Mouse (Mus musculus) CH12.LX (cell line): ENCODE measurements at regions not wholly inside any gene's neighbourhood (a gene's known extent, or its start where the extent isn't known, plus 50 kb on each side); places are given as distances from the start of the nearest gene placed in this dataset.

Experiments used
- DNase-seq: peaks from one replicate; pipeline ENCODE4 v3.0.0-alpha.2; 2013; ENCODE audit errors: extremely low read depth
- H3K27ac ChIP-seq: 2 replicates; pipeline ENCODE4 v1.5.1; 2012; ENCODE audit warnings: low read depth, mild to moderate bottlenecking, control low read depth, moderate library complexity; ENCODE audit not compliant: insufficient read depth
- H3K27me3 ChIP-seq: replicated peaks from 2 replicates; pipeline ENCODE3; 2012; ENCODE audit warnings: inconsistent platforms
- H3K36me3 ChIP-seq, 2 experiments: replicated peaks in 1 of 2; 2 replicates each; pipeline versions ENCODE3 to v1.6.1; 2012; ENCODE audit warnings: inconsistent platforms in 1 of 2, low read length in 1 of 2, mild to moderate bottlenecking in 1 of 2, mixed read lengths in 1 of 2, moderate library complexity in 1 of 2; ENCODE audit not compliant: control insufficient read depth in 1 of 2, insufficient read depth in 1 of 2
- H3K4me1 ChIP-seq, 2 experiments: 2 replicates each; pipeline ENCODE4 v1.6.1; 2012; ENCODE audit warnings: inconsistent platforms in 1 of 2, moderate library complexity in 1 of 2; ENCODE audit not compliant: insufficient read depth in 2 of 2, control insufficient read depth in 1 of 2
- H3K4me2 ChIP-seq: 2 replicates; pipeline ENCODE4 v1.6.1; 2012; ENCODE audit warnings: low read depth, mild to moderate bottlenecking, control low read depth; ENCODE audit not compliant: poor library complexity, insufficient read depth, severe bottlenecking
- H3K4me3 ChIP-seq, 3 experiments: fragments of 150-350 bp in 1 of 3; sonication (generic) in 1 of 3; replicated peaks in 1 of 3; 2 replicates each; pipeline versions ENCODE3 to v1.5.1; 2011 to 2012; ENCODE audit warnings: low read depth in 2 of 3, low read length in 2 of 3, mild to moderate bottlenecking in 2 of 3, moderate library complexity in 2 of 3, control low read depth in 1 of 3, improper control_type of control experiment in 1 of 3, inconsistent platforms in 1 of 3, mixed read lengths in 1 of 3; ENCODE audit not compliant: poor library complexity in 1 of 3
- H3K79me2 ChIP-seq: replicated peaks from 2 replicates; pipeline ENCODE4 v1.6.1; 2012; ENCODE audit warnings: mild to moderate bottlenecking, moderate library complexity; ENCODE audit not compliant: control insufficient read depth, poor library complexity, insufficient read depth, severe bottlenecking; ENCODE audit errors: extremely low read depth
- H3K9ac ChIP-seq: 2 replicates; pipeline ENCODE4 v1.6.1; 2012; ENCODE audit warnings: low read depth, mild to moderate bottlenecking, control low read depth, moderate library complexity; ENCODE audit not compliant: insufficient read depth
- H3K9me3 ChIP-seq: replicated peaks from 2 replicates; pipeline ENCODE3; 2012; ENCODE audit warnings: low read length, inconsistent platforms, mixed read lengths
- BHLHE40 ChIP-seq: IDR thresholded peaks from 2 replicates; pipeline ENCODE4 v1.6.1; 2011; ENCODE audit warnings: mild to moderate bottlenecking, low read depth, low read length, improper control_type of control experiment
- ELF1 ChIP-seq: IDR thresholded peaks from 2 replicates; pipeline ENCODE4 v1.6.1; 2014; ENCODE audit warnings: low read depth, mild to moderate bottlenecking, inconsistent platforms, low read length, improper control_type of control experiment
- EP300 ChIP-seq: IDR thresholded peaks from 2 replicates; pipeline ENCODE4 v1.6.1; 2011; ENCODE audit warnings: low read length, improper control_type of control experiment
- ETS1 ChIP-seq: conservative IDR thresholded peaks from 2 replicates; pipeline ENCODE4 v1.6.1; 2012; ENCODE audit warnings: low read depth, mild to moderate bottlenecking, inconsistent platforms, low read length, improper control_type of control experiment, moderate library complexity
- JUND ChIP-seq: conservative IDR thresholded peaks from 2 replicates; pipeline ENCODE4 v1.6.1; 2011; ENCODE audit warnings: low read depth, low read length, improper control_type of control experiment
- MAFK ChIP-seq: IDR thresholded peaks from 2 replicates; pipeline ENCODE4 v1.6.1; 2011; ENCODE audit warnings: low read length, improper control_type of control experiment; ENCODE audit not compliant: insufficient replicate concordance
- MAZ ChIP-seq: IDR thresholded peaks from 2 replicates; pipeline ENCODE4 v1.6.1; 2012; ENCODE audit warnings: low read depth, mild to moderate bottlenecking, inconsistent platforms, low read length, improper control_type of control experiment, moderate library complexity
- MYC ChIP-seq: IDR thresholded peaks from 2 replicates; pipeline ENCODE4 v1.6.1; 2011; ENCODE audit warnings: low read depth, mild to moderate bottlenecking, improper control_type of control experiment, low read length
- NRF1 ChIP-seq: IDR thresholded peaks from 2 replicates; pipeline ENCODE4 v1.6.1; 2014; ENCODE audit warnings: low read depth, mild to moderate bottlenecking, inconsistent platforms, low read length, improper control_type of control experiment, moderate library complexity
- POLR2A ChIP-seq: IDR thresholded peaks from 2 replicates; pipeline ENCODE4 v1.6.1; 2011; ENCODE audit warnings: low read depth, mild to moderate bottlenecking, improper control_type of control experiment, low read length
- TBP ChIP-seq: conservative IDR thresholded peaks from 2 replicates; pipeline ENCODE4 v1.6.1; 2011; ENCODE audit warnings: low read depth, low read length, improper control_type of control experiment
- USF2 ChIP-seq: conservative IDR thresholded peaks from 2 replicates; pipeline ENCODE4 v1.6.1; 2011; ENCODE audit warnings: low read depth, low read length, improper control_type of control experiment
- ZMIZ1 ChIP-seq: IDR thresholded peaks from 2 replicates; pipeline ENCODE4 v1.6.1; 2012; ENCODE audit warnings: low read depth, mild to moderate bottlenecking, inconsistent platforms, low read length, improper control_type of control experiment
- dilution Hi-C: fragments of 300-500 bp; cut with MboI; formaldehyde crosslinking; loops from 2 replicates; pipeline ENCODE4 v1.14.3; 2020; ENCODE audit warnings: low sequenced_read_pairs; ENCODE audit not compliant: extremely low pct_unique_long_range_greater_than_20kb, extremely low pct_ligation_motif_present
- in situ Hi-C: fragments of 300-500 bp; cut with MboI; formaldehyde crosslinking; loops from 3 replicates; pipeline ENCODE4 v1.14.3; 2019; ENCODE audit warnings: low sequenced_read_pairs, low pct_ligation_motif_present, low pct_unique_long_range_greater_than_20kb, mixed read lengths

GRCm38 (mm10) chr13:53584504-53585130 lies 111.7 kb upstream of the Msx2 start:
- Histone ChIP-seq H3K4me1 (no peaks in the 10 kb centered on the region), H3K27ac (no peak overlapping the region), H3K36me3 (no peaks in the 10 kb centered on the region), H3K9ac (no peak overlapping the region), H3K4me3 (no peak overlapping the region), H3K9me3 (peaks cover 12% of the 10 kb centered on the region), H3K79me2 (no peaks in the 10 kb centered on the region), H3K4me2 (no peak overlapping the region), H3K27me3 (peaks cover 61% of the 10 kb centered on the region)
- peak; percentile 40; the same call in 1 of the 2 replicates for TF ChIP-seq MAFK
- TF ChIP-seq ELF1 = no peak
- TF ChIP-seq NRF1 = no peak
- dilution Hi-C loops (no loop called here), in situ Hi-C loops (no loop called here)
- no peak for DNase-seq

GRCm38 (mm10) chr13:53553876-53554577 lies 81.2 kb upstream of the Msx2 start:
- Histone ChIP-seq H3K4me3 (no peak overlapping the region), H3K79me2 (no peaks in the 10 kb centered on the region), H3K27ac (no peak overlapping the region), H3K9ac (no peak overlapping the region), H3K36me3 (no peaks in the 10 kb centered on the region), H3K4me2 (no peak overlapping the region), H3K9me3 (no peaks in the 10 kb centered on the region), H3K4me1 (peaks cover 0 to 4% of the 10 kb centered on the region in 2 experiments; a peak in 2 of 4 replicates), H3K27me3 (peaks cover 71% of the 10 kb centered on the region)
- in situ Hi-C loops (no loop called here), dilution Hi-C loops (no loop called here)
- no peak for DNase-seq
- no peak for TF ChIP-seq ETS1
- TF ChIP-seq ZMIZ1 = no peak

- dilution Hi-C loops (no loop called here), in situ Hi-C loops (no loop called here)
- H3K9ac ChIP-seq = no peak overlapping the region
- H3K27ac ChIP-seq = no peak overlapping the region
- H3K36me3 ChIP-seq = no peaks in the 10 kb centered on the region
- no peak for DNase-seq
- TF ChIP-seq JUND = no peak
- TF ChIP-seq BHLHE40 = no peak
- no peak for TF ChIP-seq POLR2A
- TF ChIP-seq MYC = no peak
- no peak for TF ChIP-seq USF2
- no peak for TF ChIP-seq EP300
- TF ChIP-seq MAZ = no peak
- TF ChIP-seq TBP = no peak
- H3K4me1 ChIP-seq = peaks cover 0 to 4% of the 10 kb centered on the region in 2 experiments; a peak in 2 of 4 replicates
- H3K4me2 ChIP-seq = no peak overlapping the region
- no peak overlapping the region for H3K4me3 ChIP-seq
- peaks cover 66% of the 10 kb centered on the region for H3K27me3 ChIP-seq
- no peaks in the 10 kb centered on the region for H3K79me2 ChIP-seq
- no peaks in the 10 kb centered on the region for H3K9me3 ChIP-seq
These were observed 80.5 kb upstream of the Msx2 start for GRCm38 (mm10) chr13:53553192-53553875.
